Mouse (Mus musculus): ENCODE measurements around the gene Fmnl2. TPM values are rescaled to one million over a fixed set of nuclear protein-coding genes. Genes with fewer than 3 reads are reported as not detected.

The Fmnl2 gene
- polyA plus RNA-seq, 1 experiment from 2014 or later, result 11.2 TPM

GRCm38 (mm10) chr2:53102901-53103300 lies 245.2 kb downstream of the Fmnl2 start:
- Histone ChIP-seq H3K4me1 (ENCODE audit: control insufficient read depth, insufficient read depth, low read length) (no peaks in the 10 kb centered on the region), H3K27me3 (ENCODE audit: control insufficient read depth, insufficient read depth, low read length) (no peaks in the 10 kb centered on the region), H3K9me3 (ENCODE audit: control insufficient read depth, low read length) (no peaks in the 10 kb centered on the region), H3K36me3 (ENCODE audit: control insufficient read depth, insufficient read depth, low read length) (peaks cover 3% of the 10 kb centered on the region; the same call in 1 of the 2 replicates), H3K9ac (ENCODE audit: low read length) (no peak overlapping the region), H3K27ac (replicated peaks; ENCODE audit: low read depth, low read length) (no peak overlapping the region), H3K4me3 (ENCODE audit: low read depth, low read length) (no peak overlapping the region), H3K4me2 (ENCODE audit: low read depth, severe bottlenecking) (no peak overlapping the region)
- WGBS, result 95% methylated on average over 2 of the region's 2 CpGs
- no peak for DNase-seq (ENCODE audit: low spot score)
- ATAC-seq (ENCODE audit: insufficient number of reproducible peaks, low FRiP score, low TSS enrichment, low read depth), result no peak

GRCm38 (mm10) chr2:53105408-53105807 lies 247.7 kb downstream of the Fmnl2 start:
- H3K27ac ChIP-seq (replicated peaks; ENCODE audit: low read depth, low read length), result no peak overlapping the region
- 88% methylated on average over 10 of the region's 10 CpGs for WGBS
- no peak overlapping the region for H3K4me2 ChIP-seq (ENCODE audit: low read depth, severe bottlenecking)
- peaks cover 3% of the 10 kb centered on the region; the same call in 1 of the 2 replicates for H3K36me3 ChIP-seq (ENCODE audit: control insufficient read depth, insufficient read depth, low read length)
- no peaks in the 10 kb centered on the region for H3K9me3 ChIP-seq (ENCODE audit: control insufficient read depth, low read length)
- no peaks in the 10 kb centered on the region for H3K27me3 ChIP-seq (ENCODE audit: control insufficient read depth, insufficient read depth, low read length)
- ATAC-seq (ENCODE audit: insufficient number of reproducible peaks, low FRiP score, low TSS enrichment, low read depth), result no peak
- DNase-seq (ENCODE audit: low spot score), result no peak
- H3K4me3 ChIP-seq (ENCODE audit: low read depth, low read length), result no peak overlapping the region
- no peak overlapping the region for H3K9ac ChIP-seq (ENCODE audit: low read length)
- no peaks in the 10 kb centered on the region for H3K4me1 ChIP-seq (ENCODE audit: control insufficient read depth, insufficient read depth, low read length)

- Histone ChIP-seq H3K27ac (replicated peaks; ENCODE audit: low read depth, low read length) (no peak overlapping the region), H3K4me2 (ENCODE audit: low read depth, severe bottlenecking) (no peak overlapping the region), H3K9ac (ENCODE audit: low read length) (no peak overlapping the region), H3K9me3 (ENCODE audit: control insufficient read depth, low read length) (no peaks in the 10 kb centered on the region), H3K4me3 (ENCODE audit: low read depth, low read length) (no peak overlapping the region), H3K4me1 (ENCODE audit: control insufficient read depth, insufficient read depth, low read length) (no peaks in the 10 kb centered on the region), H3K27me3 (ENCODE audit: control insufficient read depth, insufficient read depth, low read length) (no peaks in the 10 kb centered on the region), H3K36me3 (ENCODE audit: control insufficient read depth, insufficient read depth, low read length) (peaks cover 3% of the 10 kb centered on the region; the same call in 1 of the 2 replicates)
- ATAC-seq (ENCODE audit: insufficient number of reproducible peaks, low FRiP score, low TSS enrichment, low read depth) (no peak), DNase-seq (ENCODE audit: low spot score) (no peak)
- WGBS, result 89% methylated on average over 7 of the region's 7 CpGs
Measured at GRCm38 (mm10) chr2:53106056-53106455, 248.4 kb downstream of the Fmnl2 start.

- Histone ChIP-seq H3K4me1 (ENCODE audit: control insufficient read depth, insufficient read depth, low read length) (no peaks in the 10 kb centered on the region), H3K9ac (ENCODE audit: low read length) (no peak overlapping the region), H3K27me3 (ENCODE audit: control insufficient read depth, insufficient read depth, low read length) (no peaks in the 10 kb centered on the region), H3K4me3 (ENCODE audit: low read depth, low read length) (no peak overlapping the region), H3K27ac (replicated peaks; ENCODE audit: low read depth, low read length) (no peak overlapping the region), H3K36me3 (ENCODE audit: control insufficient read depth, insufficient read depth, low read length) (peaks cover 3% of the 10 kb centered on the region; the same call in 1 of the 2 replicates), H3K9me3 (ENCODE audit: control insufficient read depth, low read length) (no peaks in the 10 kb centered on the region), H3K4me2 (ENCODE audit: low read depth, severe bottlenecking) (no peak overlapping the region)
- DNase-seq (ENCODE audit: low spot score) (no peak), ATAC-seq (ENCODE audit: insufficient number of reproducible peaks, low FRiP score, low TSS enrichment, low read depth) (no peak)
- WGBS, result 96% methylated on average over 8 of the region's 8 CpGs
Measured at GRCm38 (mm10) chr2:53106472-53106871, 248.8 kb downstream of the Fmnl2 start.

GRCm38 (mm10) chr2:53108547-53108946 lies 250.9 kb downstream of the Fmnl2 start:
- Histone ChIP-seq H3K4me2 (ENCODE audit: low read depth, severe bottlenecking) (no peak overlapping the region), H3K4me1 (ENCODE audit: control insufficient read depth, insufficient read depth, low read length) (no peaks in the 10 kb centered on the region), H3K9ac (ENCODE audit: low read length) (no peak overlapping the region), H3K4me3 (ENCODE audit: low read depth, low read length) (no peak overlapping the region), H3K9me3 (ENCODE audit: control insufficient read depth, low read length) (no peaks in the 10 kb centered on the region), H3K27me3 (ENCODE audit: control insufficient read depth, insufficient read depth, low read length) (no peaks in the 10 kb centered on the region), H3K27ac (replicated peaks; ENCODE audit: low read depth, low read length) (no peak overlapping the region), H3K36me3 (ENCODE audit: control insufficient read depth, insufficient read depth, low read length) (peaks cover 3% of the 10 kb centered on the region; the same call in 1 of the 2 replicates)
- ATAC-seq (ENCODE audit: insufficient number of reproducible peaks, low FRiP score, low TSS enrichment, low read depth) (no peak), DNase-seq (ENCODE audit: low spot score) (no peak)
- WGBS, result 84% methylated on average over 5 of the region's 5 CpGs

- Histone ChIP-seq H3K9ac (ENCODE audit: low read length) (no peak overlapping the region), H3K27ac (replicated peaks; ENCODE audit: low read depth, low read length) (no peak overlapping the region), H3K4me1 (ENCODE audit: control insufficient read depth, insufficient read depth, low read length) (no peaks in the 10 kb centered on the region), H3K9me3 (ENCODE audit: control insufficient read depth, low read length) (no peaks in the 10 kb centered on the region), H3K36me3 (ENCODE audit: control insufficient read depth, insufficient read depth, low read length) (peaks cover under 1% of the 10 kb centered on the region), H3K4me2 (ENCODE audit: low read depth, severe bottlenecking) (no peak overlapping the region), H3K27me3 (ENCODE audit: control insufficient read depth, insufficient read depth, low read length) (no peaks in the 10 kb centered on the region), H3K4me3 (ENCODE audit: low read depth, low read length) (no peak overlapping the region)
- 74% methylated on average over 5 of the region's 5 CpGs for WGBS
- DNase-seq (ENCODE audit: low spot score), result peak; percentile 53
- ATAC-seq (ENCODE audit: insufficient number of reproducible peaks, low FRiP score, low TSS enrichment, low read depth), result no peak
Measured at GRCm38 (mm10) chr2:53121797-53122196, 264.1 kb downstream of the Fmnl2 start.

- no peak overlapping the region for H3K9ac ChIP-seq (ENCODE audit: low read length)
- no peaks in the 10 kb centered on the region for H3K9me3 ChIP-seq (ENCODE audit: control insufficient read depth, low read length)
- H3K36me3 ChIP-seq (ENCODE audit: control insufficient read depth, insufficient read depth, low read length), result no peaks in the 10 kb centered on the region
- no peak overlapping the region for H3K4me3 ChIP-seq (ENCODE audit: low read depth, low read length)
- no peaks in the 10 kb centered on the region for H3K4me1 ChIP-seq (ENCODE audit: control insufficient read depth, insufficient read depth, low read length)
- DNase-seq (ENCODE audit: low spot score), result no peak
- no peak for ATAC-seq (ENCODE audit: insufficient number of reproducible peaks, low FRiP score, low TSS enrichment, low read depth)
- WGBS, result 92% methylated on average over 3 of the region's 3 CpGs
- H3K27me3 ChIP-seq (ENCODE audit: control insufficient read depth, insufficient read depth, low read length), result no peaks in the 10 kb centered on the region
- no peak overlapping the region for H3K4me2 ChIP-seq (ENCODE audit: low read depth, severe bottlenecking)
- H3K27ac ChIP-seq (replicated peaks; ENCODE audit: low read depth, low read length), result no peak overlapping the region
Measured at GRCm38 (mm10) chr2:53125998-53126397, 268.3 kb downstream of the Fmnl2 start.

GRCm38 (mm10) chr2:53129070-53129469 lies 271.4 kb downstream of the Fmnl2 start:
- no peaks in the 10 kb centered on the region for H3K36me3 ChIP-seq (ENCODE audit: control insufficient read depth, insufficient read depth, low read length)
- H3K4me1 ChIP-seq (ENCODE audit: control insufficient read depth, insufficient read depth, low read length), result no peaks in the 10 kb centered on the region
- no peak overlapping the region for H3K9ac ChIP-seq (ENCODE audit: low read length)
- 60% methylated on average over 6 of the region's 6 CpGs for WGBS
- no peak overlapping the region for H3K4me2 ChIP-seq (ENCODE audit: low read depth, severe bottlenecking)
- H3K27me3 ChIP-seq (ENCODE audit: control insufficient read depth, insufficient read depth, low read length), result no peaks in the 10 kb centered on the region
- H3K4me3 ChIP-seq (ENCODE audit: low read depth, low read length), result no peak overlapping the region
- no peak for DNase-seq (ENCODE audit: low spot score)
- no peak for ATAC-seq (ENCODE audit: insufficient number of reproducible peaks, low FRiP score, low TSS enrichment, low read depth)
- H3K9me3 ChIP-seq (ENCODE audit: control insufficient read depth, low read length), result no peaks in the 10 kb centered on the region
- H3K27ac ChIP-seq (replicated peaks; ENCODE audit: low read depth, low read length), result no peak overlapping the region

- Histone ChIP-seq H3K9me3 (ENCODE audit: control insufficient read depth, low read length) (no peaks in the 10 kb centered on the region), H3K36me3 (ENCODE audit: control insufficient read depth, insufficient read depth, low read length) (no peaks in the 10 kb centered on the region), H3K4me2 (ENCODE audit: low read depth, severe bottlenecking) (no peak overlapping the region), H3K4me1 (ENCODE audit: control insufficient read depth, insufficient read depth, low read length) (no peaks in the 10 kb centered on the region), H3K9ac (ENCODE audit: low read length) (no peak overlapping the region), H3K27ac (replicated peaks; ENCODE audit: low read depth, low read length) (no peak overlapping the region), H3K27me3 (ENCODE audit: control insufficient read depth, insufficient read depth, low read length) (no peaks in the 10 kb centered on the region), H3K4me3 (ENCODE audit: low read depth, low read length) (no peak overlapping the region)
- no peak for ATAC-seq (ENCODE audit: insufficient number of reproducible peaks, low FRiP score, low TSS enrichment, low read depth)
- 97% methylated on average over 9 of the region's 9 CpGs for WGBS
- DNase-seq (ENCODE audit: low spot score), result no peak
Measured at GRCm38 (mm10) chr2:53131567-53131966, 273.9 kb downstream of the Fmnl2 start.

Data from limb, embryonic 11.5 days (tissue).